Mouse (Mus musculus): ENCODE measurements at regions not wholly inside any gene's neighbourhood (a gene's known extent, or its start where the extent isn't known, plus 50 kb on each side); places are given as distances from the start of the nearest gene placed in this dataset.

DNA sequence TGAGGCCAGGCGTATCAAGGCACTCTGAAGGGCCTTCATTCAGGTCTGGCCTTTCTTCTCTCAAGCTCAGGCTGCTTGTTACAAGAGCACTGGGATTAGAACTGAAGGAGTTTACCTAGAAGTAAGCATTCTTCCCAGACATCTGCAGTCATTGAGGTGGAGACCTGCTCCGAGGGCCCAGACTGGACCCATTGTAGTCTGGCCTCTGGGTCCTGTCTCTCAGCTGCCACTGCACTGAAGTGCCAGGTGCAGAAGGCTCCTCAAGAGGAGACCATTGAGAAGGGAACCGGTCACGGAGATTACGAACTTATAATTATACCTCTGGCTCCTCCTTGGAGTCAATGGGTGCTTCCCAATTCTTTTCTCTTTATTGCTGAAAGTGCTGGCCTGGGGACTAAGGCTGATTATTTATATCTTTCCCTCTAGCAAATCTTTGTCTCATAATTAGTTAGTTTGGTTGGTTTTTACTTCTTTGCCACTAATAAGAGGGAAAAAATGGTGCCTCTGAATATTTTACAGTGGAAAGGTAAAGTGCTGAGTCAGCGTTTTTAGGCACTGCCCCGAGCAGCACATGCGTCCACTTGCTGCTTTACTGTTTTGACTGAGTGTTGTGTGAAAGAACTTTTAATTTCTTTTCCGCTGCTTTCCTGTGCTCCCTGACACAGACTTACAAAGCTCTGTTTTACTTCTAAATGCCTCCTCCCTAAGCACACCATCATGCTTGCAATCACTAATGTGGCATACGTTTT lies 1202.0 kb downstream of the A830018L16Rik start:
- no peaks in the 10 kb centered on the region for H3K27me3 ChIP-seq (replicated peaks)
- H3K4me3 ChIP-seq (replicated peaks in 1 of 3; ENCODE audit: low read depth in 2 of 3, low read length in 2 of 3, poor library complexity in 1 of 3): no peak overlapping the region
- dilution Hi-C loops (cut with MboI; ENCODE audit: extremely low pct_ligation_motif_present, extremely low pct_unique_long_range_greater_than_20kb, low sequenced_read_pairs) (no loop called here), in situ Hi-C loops (cut with MboI; ENCODE audit: low pct_ligation_motif_present, low pct_unique_long_range_greater_than_20kb, low sequenced_read_pairs) (no loop called here)
- peak; percentile 100 for TF ChIP-seq MAFK (IDR thresholded peaks at IDR 0.05; ENCODE audit: insufficient replicate concordance, low read length)
- TF ChIP-seq NRF1 (IDR thresholded peaks at IDR 0.05; ENCODE audit: low read depth, low read length): no peak
- no peak overlapping the region for H3K27ac ChIP-seq (ENCODE audit: insufficient read depth, low read depth)
- H3K36me3 ChIP-seq (replicated peaks in 1 of 2; ENCODE audit: control insufficient read depth in 1 of 2, insufficient read depth in 1 of 2, low read length in 1 of 2): no peaks in the 10 kb centered on the region
- no peak overlapping the region for H3K4me2 ChIP-seq (ENCODE audit: insufficient read depth, low read depth, poor library complexity, severe bottlenecking)
- no peak for DNase-seq (ENCODE audit: extremely low read depth)
- H3K9ac ChIP-seq (ENCODE audit: insufficient read depth, low read depth): no peak overlapping the region
- H3K9me3 ChIP-seq (replicated peaks; ENCODE audit: low read length): no peaks in the 10 kb centered on the region
- no peaks in the 10 kb centered on the region for H3K4me1 ChIP-seq (ENCODE audit: control insufficient read depth in 1 of 2, insufficient read depth in 2 of 2)
- H3K79me2 ChIP-seq (replicated peaks; ENCODE audit: control insufficient read depth, extremely low read depth, insufficient read depth, poor library complexity, severe bottlenecking): no peaks in the 10 kb centered on the region

DNA sequence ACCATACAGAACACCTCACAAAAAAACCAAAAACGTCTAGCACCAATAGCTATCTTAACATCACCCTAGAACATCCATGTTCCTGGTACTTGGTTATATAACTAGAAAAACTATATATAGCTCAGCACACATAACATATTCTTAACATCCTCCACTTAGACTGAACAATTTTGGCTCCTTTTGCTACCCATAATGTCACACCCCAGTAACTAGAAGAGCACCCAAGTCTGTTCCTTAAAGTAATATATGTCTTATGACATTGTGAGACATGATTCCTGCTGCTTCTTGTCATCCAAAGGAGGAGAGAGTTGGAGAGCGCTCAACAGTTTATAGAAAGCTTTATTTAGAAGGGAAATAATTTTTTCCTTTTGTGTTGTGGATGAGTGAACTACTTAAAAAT lies 1206.1 kb downstream of the A830018L16Rik start:
- no peaks in the 10 kb centered on the region for H3K27me3 ChIP-seq (replicated peaks)
- dilution Hi-C loops (cut with MboI; ENCODE audit: extremely low pct_ligation_motif_present, extremely low pct_unique_long_range_greater_than_20kb, low sequenced_read_pairs): no loop called here
- H3K27ac ChIP-seq (ENCODE audit: insufficient read depth, low read depth): no peak overlapping the region
- no peak for DNase-seq (ENCODE audit: extremely low read depth)
- in situ Hi-C loops (cut with MboI; ENCODE audit: low pct_ligation_motif_present, low pct_unique_long_range_greater_than_20kb, low sequenced_read_pairs): no loop called here
- H3K79me2 ChIP-seq (replicated peaks; ENCODE audit: control insufficient read depth, extremely low read depth, insufficient read depth, poor library complexity, severe bottlenecking): no peaks in the 10 kb centered on the region
- H3K9me3 ChIP-seq (replicated peaks; ENCODE audit: low read length): no peaks in the 10 kb centered on the region
- H3K4me2 ChIP-seq (ENCODE audit: insufficient read depth, low read depth, poor library complexity, severe bottlenecking): no peak overlapping the region
- no peaks in the 10 kb centered on the region for H3K36me3 ChIP-seq (replicated peaks in 1 of 2; ENCODE audit: control insufficient read depth in 1 of 2, insufficient read depth in 1 of 2, low read length in 1 of 2)
- H3K4me1 ChIP-seq (ENCODE audit: control insufficient read depth in 1 of 2, insufficient read depth in 2 of 2): no peaks in the 10 kb centered on the region; a peak in 1 of 4 replicates
- no peak overlapping the region for H3K9ac ChIP-seq (ENCODE audit: insufficient read depth, low read depth)
- TF ChIP-seq ZC3H11A (IDR thresholded peaks at IDR 0.05; ENCODE audit: low read depth, low read length): no peak
- no peak for TF ChIP-seq POLR2AphosphoS2 (IDR thresholded peaks at IDR 0.05; ENCODE audit: low read depth, low read length)
- no peak for TF ChIP-seq E2F4 (IDR thresholded peaks at IDR 0.05; ENCODE audit: insufficient replicate concordance, low read depth, low read length)
- TF ChIP-seq MAFK (IDR thresholded peaks at IDR 0.05; ENCODE audit: insufficient replicate concordance, low read length): no peak
- TF ChIP-seq USF2 (conservative IDR thresholded peaks at IDR 0.05; ENCODE audit: low read depth, low read length): no peak
- no peak for TF ChIP-seq SMC3 (IDR thresholded peaks at IDR 0.05; ENCODE audit: low read depth, low read length)
- no peak for TF ChIP-seq ELF1 (IDR thresholded peaks at IDR 0.05; ENCODE audit: low read depth, low read length)
- no peak for TF ChIP-seq TBP (conservative IDR thresholded peaks at IDR 0.05; ENCODE audit: low read depth, low read length)
- TF ChIP-seq HCFC1 (IDR thresholded peaks at IDR 0.05; ENCODE audit: low read depth, low read length): no peak
- TF ChIP-seq NRF1 (IDR thresholded peaks at IDR 0.05; ENCODE audit: low read depth, low read length): no peak
- no peak overlapping the region for H3K4me3 ChIP-seq (replicated peaks in 1 of 3; ENCODE audit: low read depth in 2 of 3, low read length in 2 of 3, poor library complexity in 1 of 3)

GRCm38 (mm10) chr1:12620825-12621224 lies 1206.9 kb downstream of the A830018L16Rik start:
- no peaks in the 10 kb centered on the region; a peak in 1 of 4 replicates for H3K4me1 ChIP-seq (ENCODE audit: control insufficient read depth in 1 of 2, insufficient read depth in 2 of 2)
- no peak for TF ChIP-seq MAZ (IDR thresholded peaks at IDR 0.05; ENCODE audit: low read depth, low read length)
- no peak for TF ChIP-seq CHD2 (IDR thresholded peaks at IDR 0.05; ENCODE audit: low read length)
- no peak for TF ChIP-seq USF2 (conservative IDR thresholded peaks at IDR 0.05; ENCODE audit: low read depth, low read length)
- no peak overlapping the region for H3K27ac ChIP-seq (ENCODE audit: insufficient read depth, low read depth)
- H3K4me3 ChIP-seq (replicated peaks in 1 of 3; ENCODE audit: low read depth in 2 of 3, low read length in 2 of 3, poor library complexity in 1 of 3): no peak overlapping the region
- in situ Hi-C loops (cut with MboI; ENCODE audit: low pct_ligation_motif_present, low pct_unique_long_range_greater_than_20kb, low sequenced_read_pairs) (no loop called here), dilution Hi-C loops (cut with MboI; ENCODE audit: extremely low pct_ligation_motif_present, extremely low pct_unique_long_range_greater_than_20kb, low sequenced_read_pairs) (no loop called here)
- no peak for DNase-seq (ENCODE audit: extremely low read depth)
- H3K79me2 ChIP-seq (replicated peaks; ENCODE audit: control insufficient read depth, extremely low read depth, insufficient read depth, poor library complexity, severe bottlenecking): no peaks in the 10 kb centered on the region
- no peaks in the 10 kb centered on the region for H3K36me3 ChIP-seq (replicated peaks in 1 of 2; ENCODE audit: control insufficient read depth in 1 of 2, insufficient read depth in 1 of 2, low read length in 1 of 2)
- no peaks in the 10 kb centered on the region for H3K27me3 ChIP-seq (replicated peaks)
- no peak overlapping the region for H3K9ac ChIP-seq (ENCODE audit: insufficient read depth, low read depth)
- H3K9me3 ChIP-seq (replicated peaks; ENCODE audit: low read length): no peaks in the 10 kb centered on the region
- H3K4me2 ChIP-seq (ENCODE audit: insufficient read depth, low read depth, poor library complexity, severe bottlenecking): no peak overlapping the region
